ENCODE assay signal across 8 mouse cellular contexts in genomic region chr12:33147497-33148267, GRCm38 (mm10). TPM values are rescaled to one million over a fixed set of nuclear protein-coding genes. Genes with fewer than 3 reads are reported as not detected.
DNase-seq lines count a peak whose midpoint lies in the region; ATAC-seq lines count a peak whose summit lies in the region.

Gene Atxn7l1 (plus strand): TSS chr12:33147693.

- H3K9ac ChIP-seq in heart, embryonic 13.5 days, result peak within 1 kb of the TSS; percentile 97
- peak within 1 kb of the TSS; percentile 94 for H3K9ac ChIP-seq in liver, embryonic 12.5 days
- H3K9ac ChIP-seq in stomach, embryonic 15.5 days, result peak within 1 kb of the TSS; percentile 84

- peaks cover 16% of the 10 kb centered on the region for H3K4me1 ChIP-seq in brown adipose tissue, adult 24 weeks (ENCODE audit: control insufficient read depth, insufficient read depth, insufficient read length, low read length)
- H3K4me1 ChIP-seq in heart, embryonic 13.5 days, result peaks cover 19% of the 10 kb centered on the region
- H3K4me1 ChIP-seq in liver, embryonic 12.5 days, result peaks cover 44% of the 10 kb centered on the region
- H3K4me1 ChIP-seq in stomach, embryonic 15.5 days, result peaks cover 4% of the 10 kb centered on the region; the same call in 1 of the 2 replicates

- DNase-seq in CD4-positive, CD25-positive, alpha-beta regulatory T cell, adult 2 months (ENCODE audit: low read depth, low spot score), result peak; percentile 96
- peak; percentile 68 for DNase-seq in fat pad, adult 2 months (ENCODE audit: extremely low read depth, low read depth, low spot score)
- peak; percentile 95 for DNase-seq in kidney, postnatal 10 days
- peak; percentile 72 to 83 for DNase-seq in natural killer cell, adult 2 months (ENCODE audit: low spot score in 2 of 2)

- under 1% methylated on average over 50 of the region's 54 CpGs for WGBS in heart, embryonic 13.5 days
- WGBS in liver, embryonic 12.5 days (ENCODE audit: insufficient replicate concordance), result under 1% methylated on average over 53 of the region's 54 CpGs
- under 1% methylated on average over 45 of the region's 54 CpGs for whole genome bisulfite sequencing in stomach, embryonic 15.5 days

- peak; percentile 93 for ATAC-seq in heart, embryonic 13.5 days (ENCODE audit: extremely low read depth, insufficient number of reproducible peaks, low FRiP score, low TSS enrichment)
- ATAC-seq in liver, embryonic 12.5 days, result peak; percentile 96
- ATAC-seq in stomach, embryonic 15.5 days (ENCODE audit: insufficient read depth, low FRiP score, low read depth), result peak; percentile 97

- H3K27ac ChIP-seq in brown adipose tissue, adult 24 weeks (replicated peaks; ENCODE audit: low read depth, low read length), result peak within 1 kb of the TSS; percentile 78
- peak within 1 kb of the TSS; percentile 77 for H3K27ac ChIP-seq in heart, embryonic 13.5 days (replicated peaks)
- H3K27ac ChIP-seq in liver, embryonic 12.5 days, result peak within 1 kb of the TSS; percentile 87
- H3K27ac ChIP-seq in stomach, embryonic 15.5 days, result peak within 1 kb of the TSS; percentile 67

- no peaks in the 10 kb centered on the region for H3K9me3 ChIP-seq in heart, embryonic 13.5 days
- no peaks in the 10 kb centered on the region for H3K9me3 ChIP-seq in liver, embryonic 12.5 days (replicated peaks)
- no peaks in the 10 kb centered on the region for H3K9me3 ChIP-seq in stomach, embryonic 15.5 days

- H3K27me3 ChIP-seq in heart, embryonic 13.5 days (replicated peaks), result peaks cover 20% of the 10 kb centered on the region
- H3K27me3 ChIP-seq in liver, embryonic 12.5 days (replicated peaks), result peaks cover 46% of the 10 kb centered on the region
- H3K27me3 ChIP-seq in stomach, embryonic 15.5 days (replicated peaks), result no peaks in the 10 kb centered on the region

- H3K36me3 ChIP-seq in heart, embryonic 13.5 days, result no peaks in the 10 kb centered on the region
- H3K36me3 ChIP-seq in liver, embryonic 12.5 days, result no peaks in the 10 kb centered on the region
- H3K36me3 ChIP-seq in stomach, embryonic 15.5 days, result no peaks in the 10 kb centered on the region

- peak within 1 kb of the TSS; percentile 78 for H3K4me3 ChIP-seq in brown adipose tissue, adult 24 weeks (ENCODE audit: insufficient read depth, low read depth, low read length)
- peak within 1 kb of the TSS; percentile 83 for H3K4me3 ChIP-seq in heart, embryonic 13.5 days
- H3K4me3 ChIP-seq in liver, embryonic 12.5 days, result peak within 1 kb of the TSS; percentile 87
- H3K4me3 ChIP-seq in stomach, embryonic 15.5 days (replicated peaks), result peak within 1 kb of the TSS; percentile 71

- H3K4me2 ChIP-seq in heart, embryonic 13.5 days, result peak within 1 kb of the TSS; percentile 92
- H3K4me2 ChIP-seq in liver, embryonic 12.5 days, result peak within 1 kb of the TSS; percentile 87
- peak within 1 kb of the TSS; percentile 92 for H3K4me2 ChIP-seq in stomach, embryonic 15.5 days

RNA-seq across cellular contexts. Expression of gene Atxn7l1, which starts in this region (rescaled TPM):
- 17.2 and 22.9 TPM in 2 replicates for polyA plus RNA-seq in brown adipose tissue, adult 24 weeks (2012; ENCODE audit: insufficient read depth, insufficient read length, missing spikeins)
- polyA plus RNA-seq in heart, embryonic 13.5 days (2015; fragmentation: Nextera tagmentation; extraction: Ambion mirVana), result 7.7 and 7.9 TPM in 2 replicates
- 16.9 and 17.1 TPM in 2 replicates for polyA plus RNA-seq in liver, embryonic 12.5 days (2016; fragmentation: Nextera tagmentation; extraction: Ambion mirVana)
- polyA plus RNA-seq in stomach, embryonic 15.5 days (2015; fragmentation: Nextera tagmentation; extraction: Ambion mirVana), result 13.1 and 14.3 TPM in 2 replicates

Comparison
In these comparisons a context has a peak if more than half of its experiments do, and no peak if none do; other contexts are left out.
1. Peak in every context shown above with its lines: DNase-seq, ATAC-seq, H3K4me3 ChIP-seq and H3K27ac ChIP-seq.